Mouse (Mus musculus) thymus, adult 2 months (tissue): ENCODE measurements around the gene Plxnc1. TPM values are rescaled to one million over a fixed set of nuclear protein-coding genes. Genes with fewer than 3 reads are reported as not detected.

Source experiments
- DNase-seq: peaks from one replicate; pipeline ENCODE4 v3.0.0; 2021
- H3K27ac ChIP-seq: fragments of 200-500 bp; 2 replicates; pipeline ENCODE4 v1.5.1; 2012; ENCODE audit warnings: low read length, control low read depth; ENCODE audit not compliant: control insufficient read depth, insufficient read depth
- H3K27me3 ChIP-seq: fragments of 200-500 bp; 2 replicates; pipeline ENCODE4 v1.6.1; 2012; ENCODE audit warnings: mild to moderate bottlenecking, low read length, moderate library complexity, mixed read lengths; ENCODE audit not compliant: control insufficient read depth, insufficient read depth
- H3K36me3 ChIP-seq: fragments of 200-500 bp; 2 replicates; pipeline ENCODE4 v1.6.1; 2012; ENCODE audit warnings: mild to moderate bottlenecking, low read length, moderate library complexity; ENCODE audit not compliant: control insufficient read depth, insufficient read depth
- H3K4me1 ChIP-seq: fragments of 200-500 bp; replicated peaks from 2 replicates; pipeline ENCODE4 v1.6.1; 2012; ENCODE audit warnings: low read length; ENCODE audit not compliant: control insufficient read depth, insufficient read depth
- H3K4me3 ChIP-seq: fragments of 200-500 bp; 2 replicates; pipeline ENCODE4 v1.5.1; 2012; ENCODE audit warnings: mild to moderate bottlenecking, low read length, control low read depth, moderate library complexity; ENCODE audit not compliant: control insufficient read depth, insufficient read depth
- CTCF ChIP-seq: fragments of 200-500 bp; IDR thresholded peaks from 2 replicates; pipeline ENCODE4 v1.5.1; 2012; ENCODE audit warnings: mild to moderate bottlenecking, control low read depth, low read length, moderate library complexity, borderline replicate concordance; ENCODE audit not compliant: control insufficient read depth, poor library complexity, insufficient read depth; ENCODE audit errors: extremely low read depth
- POLR2A ChIP-seq: fragments of 200-500 bp; IDR thresholded peaks from 2 replicates; pipeline ENCODE4 v1.6.1; 2012; ENCODE audit warnings: mild to moderate bottlenecking, low read length, control low read depth, moderate library complexity; ENCODE audit not compliant: control insufficient read depth, poor library complexity, insufficient read depth; ENCODE audit errors: extremely low read depth
- WGBS: fragments of 180-500 bp; shearing (Covaris S2); methylation state at CpG from one replicate; pipeline ENCODE4 v1.1.7; 2018; 5-methylcytosine and 5-hydroxymethylcytosine counted together
- polyA plus RNA-seq: library from polyadenylated mRNA; depleted of rRNA; stranded (reverse); fragments of >200 nt; gene quantifications from 2 replicates; pipeline ENCODE4 v1.2.3, GENCODE M21; 2012

Plxnc1 gene
- polyA plus RNA-seq, 1 experiment = 8.7 TPM

GRCm38 (mm10) chr10:94981466-94982138 lies 37.0 kb upstream of the Plxnc1 start:
- H3K27ac ChIP-seq = no peak overlapping the region
- DNase-seq = no peak
- H3K4me1 ChIP-seq = no peaks in the 10 kb centered on the region
- WGBS = 83% methylated on average over 12 of the region's 12 CpGs
- H3K27me3 ChIP-seq = no peaks in the 10 kb centered on the region
- H3K36me3 ChIP-seq = no peaks in the 10 kb centered on the region
- H3K4me3 ChIP-seq = no peak overlapping the region
- TF ChIP-seq CTCF = no peak
- no peak for TF ChIP-seq POLR2A

GRCm38 (mm10) chr10:94978265-94978822 lies 33.7 kb upstream of the Plxnc1 start:
- DNase-seq = no peak
- H3K4me3 ChIP-seq = no peak overlapping the region
- H3K36me3 ChIP-seq = no peaks in the 10 kb centered on the region
- TF ChIP-seq POLR2A (no peak), CTCF (no peak)
- no peak overlapping the region for H3K27ac ChIP-seq
- no peaks in the 10 kb centered on the region for H3K4me1 ChIP-seq
- no peaks in the 10 kb centered on the region for H3K27me3 ChIP-seq
- 93% methylated on average over 5 of the region's 5 CpGs for WGBS

- Histone ChIP-seq H3K4me1 (no peaks in the 10 kb centered on the region), H3K27me3 (no peaks in the 10 kb centered on the region), H3K4me3 (no peak overlapping the region), H3K36me3 (no peaks in the 10 kb centered on the region), H3K27ac (no peak overlapping the region)
- 55% methylated on average over 5 of the region's 5 CpGs for WGBS
- TF ChIP-seq CTCF = peak; percentile 45; the same call in 1 of the 2 replicates
- no peak for TF ChIP-seq POLR2A
- peak; percentile 56 for DNase-seq
These were observed 31.7 kb upstream of the Plxnc1 start for GRCm38 (mm10) chr10:94976329-94976728.

GRCm38 (mm10) chr10:94975099-94975496 lies 30.5 kb upstream of the Plxnc1 start:
- no peaks in the 10 kb centered on the region for H3K27me3 ChIP-seq
- no peak overlapping the region for H3K27ac ChIP-seq
- H3K4me3 ChIP-seq = no peak overlapping the region
- WGBS = 84% methylated on average over 4 of the region's 4 CpGs
- no peak for DNase-seq
- TF ChIP-seq POLR2A = no peak
- TF ChIP-seq CTCF = no peak
- H3K36me3 ChIP-seq = no peaks in the 10 kb centered on the region
- no peaks in the 10 kb centered on the region for H3K4me1 ChIP-seq

GRCm38 (mm10) chr10:94974345-94975098 lies 29.9 kb upstream of the Plxnc1 start:
- WGBS = 82% methylated on average over 9 of the region's 9 CpGs
- H3K4me1 ChIP-seq = no peaks in the 10 kb centered on the region
- no peaks in the 10 kb centered on the region for H3K27me3 ChIP-seq
- H3K36me3 ChIP-seq = no peaks in the 10 kb centered on the region
- H3K27ac ChIP-seq = no peak overlapping the region
- DNase-seq = no peak
- H3K4me3 ChIP-seq = no peak overlapping the region
- TF ChIP-seq POLR2A (no peak), CTCF (no peak)

GRCm38 (mm10) chr10:94971625-94972161 lies 27.1 kb upstream of the Plxnc1 start:
- no peak for TF ChIP-seq CTCF
- no peak for TF ChIP-seq POLR2A
- Histone ChIP-seq H3K4me1 (no peaks in the 10 kb centered on the region), H3K36me3 (no peaks in the 10 kb centered on the region), H3K27ac (no peak overlapping the region), H3K4me3 (no peak overlapping the region), H3K27me3 (no peaks in the 10 kb centered on the region)
- WGBS = 92% methylated on average over 3 of the region's 3 CpGs
- DNase-seq = no peak
